Mouse (Mus musculus) forelimb bud, embryonic 11.5 days (tissue): Measurements from ENCODE around the gene Herpud2.
"Not testable (repeated sequence)": the region's sequence is repeated elsewhere in the genome, so short reads cannot be mapped to it uniquely, and the experiment has no call there.

ENCODE experiments used
- DNase-seq: peaks from one replicate; pipeline ENCODE4 v3.0.0-alpha.2; 2012; ENCODE audit warnings: low read depth, low spot score

Gene Herpud2

DNA sequence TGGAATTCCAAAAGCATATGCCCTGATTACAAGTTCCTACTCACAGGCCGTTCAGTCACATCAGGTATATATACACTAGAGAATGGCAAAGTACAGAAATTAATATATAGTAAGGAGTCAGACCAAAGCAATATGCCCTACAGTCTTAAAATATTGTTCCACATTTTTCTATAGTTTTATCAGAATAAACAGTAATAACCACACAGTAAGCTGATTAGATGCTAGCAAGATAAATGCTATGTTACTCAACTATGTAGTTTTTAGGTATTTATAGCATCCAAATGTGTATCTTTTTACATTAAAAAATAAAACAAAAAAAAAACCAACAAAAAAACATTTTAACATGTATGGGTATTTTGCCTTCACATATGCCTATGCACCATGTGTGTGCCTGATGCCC, 5.7 kb downstream of the Herpud2 start:
- DNase-seq: no peak

DNA sequence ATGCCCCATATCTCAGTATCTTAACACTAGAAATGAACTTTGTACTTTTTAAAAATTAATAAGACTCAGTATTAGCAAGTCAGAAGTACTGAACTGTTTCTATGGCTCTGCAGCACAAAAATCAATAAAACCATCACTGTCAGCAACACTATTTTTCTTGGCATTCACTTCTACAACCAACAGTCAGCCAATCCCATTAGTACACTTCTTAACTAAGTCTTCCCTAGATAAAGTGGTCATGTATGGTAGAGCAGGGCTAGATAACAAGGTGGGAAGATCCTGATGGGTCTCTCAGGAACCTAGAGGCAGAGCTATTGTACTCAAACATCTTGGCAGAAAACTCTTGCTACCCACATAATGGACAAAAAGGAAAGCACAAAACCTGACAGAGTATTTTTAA, 7.7 kb downstream of the Herpud2 start:
- no peak for DNase-seq

DNA sequence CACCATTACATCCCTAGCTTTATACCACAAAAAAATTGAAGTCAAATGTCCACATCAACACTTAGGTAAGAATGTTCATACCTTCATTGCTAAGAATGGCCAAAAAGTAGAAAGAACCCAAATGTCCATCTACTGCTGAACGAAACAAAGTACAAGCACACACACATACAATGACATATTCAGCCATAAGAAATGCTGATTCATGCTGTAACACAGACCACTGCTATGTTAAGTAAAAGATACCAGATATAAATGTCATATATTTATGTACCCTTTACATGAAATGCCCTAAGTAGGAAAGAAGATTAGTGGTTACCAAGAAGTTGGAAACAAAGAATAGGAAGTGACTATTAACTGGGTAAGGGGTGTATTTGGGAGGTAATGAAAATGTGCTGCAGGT, 8.6 kb downstream of the Herpud2 start:
- no peak for DNase-seq

DNA sequence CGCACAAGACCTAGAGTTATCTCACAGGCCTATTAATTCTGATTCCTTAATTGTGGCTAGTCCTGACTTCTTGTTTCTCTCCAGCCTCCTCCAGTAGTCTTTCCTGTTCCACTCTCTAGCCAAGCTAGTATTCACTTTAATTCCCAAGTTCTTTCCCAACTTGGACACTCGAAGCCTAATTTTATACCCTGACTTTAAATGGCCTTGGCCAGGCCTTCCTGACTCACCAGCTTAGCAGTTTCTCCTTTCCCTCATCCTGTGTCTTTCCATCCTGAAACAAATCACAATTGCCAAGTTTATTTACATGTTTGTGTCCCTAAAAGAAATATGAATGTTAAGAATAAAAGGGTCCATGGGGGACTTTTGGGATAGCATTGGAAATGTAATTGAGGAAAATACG, 9.6 kb downstream of the Herpud2 start:
- DNase-seq: no peak

DNA sequence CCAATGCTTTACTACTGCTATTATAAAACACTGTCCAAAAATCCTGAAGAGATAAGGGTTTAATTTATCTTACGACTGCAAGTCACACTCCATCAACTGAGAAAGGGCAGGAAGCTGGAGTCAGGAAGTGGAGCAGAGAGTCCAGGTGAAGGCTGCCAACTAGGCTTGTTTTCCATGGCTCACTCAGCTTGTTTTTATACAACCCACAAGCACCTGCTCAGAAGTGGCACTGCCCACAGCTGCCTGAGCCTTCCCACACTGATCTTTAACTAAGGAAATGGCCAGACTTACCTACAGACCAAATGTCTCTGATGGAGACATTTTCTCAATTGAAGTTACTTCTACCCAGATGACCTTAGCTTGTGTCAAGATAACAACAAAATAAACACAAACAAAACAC, 11.3 kb downstream of the Herpud2 start:
- no peak for DNase-seq

DNA sequence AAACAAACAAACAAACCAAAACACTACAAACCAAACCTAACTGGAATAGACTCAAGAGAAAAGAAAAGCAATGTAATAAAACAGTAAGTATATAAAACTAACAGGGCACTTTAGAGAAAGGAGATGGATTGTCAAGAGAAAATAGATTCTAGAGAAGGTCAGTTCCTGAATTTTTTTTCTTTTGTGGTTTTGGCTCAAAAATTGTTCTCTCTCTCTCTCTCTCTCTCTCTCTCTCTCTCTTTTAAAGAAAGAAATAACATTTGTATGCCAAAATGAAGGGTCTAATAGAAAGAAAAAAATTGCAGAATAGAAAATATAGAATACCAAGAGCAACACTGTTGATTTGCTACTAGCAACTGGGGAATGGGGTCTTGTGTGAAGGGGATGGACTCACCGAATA, 12.7 kb downstream of the Herpud2 start:
- no peak for DNase-seq

DNA sequence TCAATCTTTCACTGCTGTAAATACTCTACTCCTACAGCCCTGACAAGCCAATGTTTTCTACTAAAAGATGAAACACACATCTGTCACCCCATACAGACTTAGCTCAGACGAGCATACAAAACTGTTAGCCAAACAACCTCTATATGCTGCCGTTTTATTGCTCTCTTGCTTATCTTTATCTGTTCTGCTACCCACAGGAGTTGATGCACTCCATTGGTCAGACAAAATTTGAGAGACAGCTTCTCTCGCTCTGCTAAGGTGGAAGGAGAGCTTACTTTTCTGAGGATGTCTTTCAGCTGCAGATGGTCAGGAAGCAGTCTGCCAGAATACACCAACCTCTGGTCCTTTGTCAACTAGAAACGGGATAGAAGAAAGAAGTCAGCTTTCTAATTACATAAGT, 18.7 kb downstream of the Herpud2 start:
- DNase-seq: no peak

GRCm38 (mm10) chr9:25132253-25132652, 19.4 kb downstream of the Herpud2 start:
- no peak for DNase-seq

DNA sequence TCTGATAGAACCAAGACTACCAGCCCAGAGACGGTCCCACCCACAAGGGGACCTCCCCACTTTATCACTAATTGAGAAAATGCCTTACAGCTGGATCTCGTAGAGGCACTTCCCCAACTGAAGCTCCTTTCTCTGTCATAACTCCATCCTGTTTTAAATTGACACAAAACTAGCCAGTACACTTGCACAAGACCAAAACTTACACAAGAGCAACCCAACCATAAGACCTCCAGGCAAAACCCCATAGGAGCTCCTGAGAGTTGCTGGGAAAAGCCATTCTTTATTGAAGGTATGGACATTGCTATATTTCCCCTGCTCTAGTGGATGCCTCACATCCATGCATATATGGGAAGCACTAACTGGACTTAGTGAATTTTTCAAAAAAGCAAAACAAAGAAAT, 27.6 kb downstream of the Herpud2 start:
- DNase-seq: no peak

DNA sequence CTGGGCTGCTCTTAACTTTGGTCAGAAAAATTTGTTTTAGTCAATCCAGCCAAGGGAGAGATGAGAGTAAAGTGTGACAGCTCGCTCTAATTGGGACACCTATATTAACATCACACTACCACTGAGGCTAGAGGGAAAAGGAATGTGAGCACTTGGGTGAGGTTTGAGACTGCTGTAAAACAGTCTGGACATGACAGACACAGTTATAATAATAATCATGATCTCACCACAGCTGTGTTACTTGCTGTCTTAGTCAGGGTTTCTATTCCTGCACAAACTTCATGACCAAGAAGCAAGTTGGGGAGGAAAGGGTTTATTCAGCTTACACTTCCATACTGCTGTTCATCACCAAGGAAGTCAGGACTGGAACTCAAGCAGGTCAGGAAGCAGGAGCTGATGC, 28.0 kb downstream of the Herpud2 start:
- DNase-seq: not testable (repeated sequence)

DNA sequence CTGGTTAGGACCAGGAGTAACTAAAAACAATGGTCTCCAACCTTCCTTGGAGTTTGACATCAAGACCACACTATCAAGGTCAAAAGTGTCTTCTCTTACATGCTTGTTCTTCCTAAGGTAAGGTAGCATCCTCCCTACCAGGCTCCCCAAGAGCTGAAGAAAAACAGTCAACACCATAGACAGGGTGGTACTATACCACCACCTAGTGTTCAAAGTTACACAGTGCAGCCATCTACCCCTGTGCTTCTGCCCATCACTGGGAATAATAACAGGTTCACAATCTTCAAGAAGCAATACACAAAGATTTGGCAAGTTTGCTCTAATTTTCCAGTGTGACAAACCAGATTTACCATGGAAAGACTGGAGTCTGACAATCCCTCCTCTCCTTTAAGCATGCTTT, 47.0 kb downstream of the Herpud2 start:
- DNase-seq: peak; percentile 50

GRCm38 (mm10) chr9:25102881-25103280, 48.7 kb downstream of the Herpud2 start:
- no peak for DNase-seq

DNA sequence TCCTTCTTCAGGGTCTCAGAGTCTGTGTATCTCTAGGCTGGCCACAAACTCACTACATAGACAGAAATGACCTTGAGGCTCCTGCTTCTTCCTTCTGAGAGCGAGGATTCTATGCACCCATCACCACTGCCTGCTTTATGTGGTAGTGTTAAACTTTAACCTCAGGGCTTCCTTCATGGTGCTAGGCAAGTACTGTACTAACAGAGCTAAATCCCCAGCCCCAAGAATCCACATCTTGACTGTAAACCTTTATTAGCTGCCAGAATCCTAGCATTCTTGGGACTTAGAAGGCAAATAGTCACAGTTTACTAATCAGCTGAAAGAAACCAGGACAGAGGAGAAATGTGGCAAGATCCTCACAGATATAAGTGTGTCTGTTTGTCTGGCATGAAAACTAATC, 60.8 kb downstream of the Herpud2 start:
- DNase-seq: peak; percentile 19

DNA sequence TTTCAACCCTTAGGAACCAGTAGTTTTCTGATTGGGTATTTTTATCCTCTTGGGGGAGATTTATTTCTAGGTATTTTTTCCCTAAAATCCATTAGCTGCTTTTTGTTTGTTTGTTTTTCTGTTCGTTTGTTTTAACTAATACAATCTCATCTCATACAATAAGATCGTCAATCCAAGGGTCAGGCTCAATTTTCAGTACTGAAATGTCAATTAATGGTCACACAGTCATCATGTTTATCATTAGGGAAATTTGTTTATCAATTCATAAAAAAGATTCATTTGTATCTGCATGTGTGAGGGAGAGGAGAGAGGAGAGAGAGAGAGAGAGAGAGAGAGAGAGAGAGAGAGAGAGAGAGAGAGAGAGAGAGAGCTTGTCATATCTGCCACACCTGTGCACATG, 62.5 kb downstream of the Herpud2 start, which contains the start of gene Gm10181:
Gm10181 (plus strand) TSS at position 301 of the 400 bp plus-strand sequence.
- no peak for DNase-seq

DNA sequence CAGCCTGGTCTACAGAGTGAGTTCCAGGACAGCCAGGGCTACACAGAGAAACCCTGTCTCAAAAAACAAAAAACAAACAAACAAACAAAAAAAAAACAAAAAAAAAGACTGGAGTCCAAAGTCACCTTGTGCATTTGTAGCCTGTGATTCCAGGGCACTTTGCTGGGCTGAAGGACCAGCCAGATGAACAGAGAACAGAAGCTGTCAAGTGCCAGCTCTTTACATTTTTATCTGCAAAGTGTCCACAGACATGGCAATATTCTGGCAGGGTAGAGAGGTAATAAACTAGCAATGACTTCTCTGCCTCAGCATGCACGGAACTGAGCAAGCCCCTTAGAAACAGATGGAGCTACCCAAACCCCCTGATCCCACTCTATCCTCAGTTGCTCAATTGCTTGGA, 75.1 kb downstream of the Herpud2 start:
- no peak for DNase-seq

DNA sequence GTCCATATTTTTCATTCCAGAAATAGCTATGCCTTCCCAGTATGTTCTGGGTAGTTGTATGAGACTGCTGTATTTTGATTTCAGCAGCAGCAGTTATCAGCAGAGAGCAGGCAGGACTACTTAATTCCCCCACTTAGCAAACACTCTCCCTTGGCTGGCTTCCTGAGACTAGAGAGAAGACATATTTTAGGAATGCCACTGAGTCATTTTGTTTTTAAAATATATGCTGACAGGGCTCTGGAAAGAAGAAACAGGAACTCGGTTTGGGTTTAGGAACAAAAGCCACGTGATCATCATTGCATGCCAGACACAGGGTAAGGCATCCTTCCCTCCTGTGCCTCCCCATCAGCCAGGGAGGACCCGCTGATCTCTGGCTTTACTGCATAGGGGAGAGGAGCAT, 75.6 kb downstream of the Herpud2 start:
- no peak for DNase-seq

DNA sequence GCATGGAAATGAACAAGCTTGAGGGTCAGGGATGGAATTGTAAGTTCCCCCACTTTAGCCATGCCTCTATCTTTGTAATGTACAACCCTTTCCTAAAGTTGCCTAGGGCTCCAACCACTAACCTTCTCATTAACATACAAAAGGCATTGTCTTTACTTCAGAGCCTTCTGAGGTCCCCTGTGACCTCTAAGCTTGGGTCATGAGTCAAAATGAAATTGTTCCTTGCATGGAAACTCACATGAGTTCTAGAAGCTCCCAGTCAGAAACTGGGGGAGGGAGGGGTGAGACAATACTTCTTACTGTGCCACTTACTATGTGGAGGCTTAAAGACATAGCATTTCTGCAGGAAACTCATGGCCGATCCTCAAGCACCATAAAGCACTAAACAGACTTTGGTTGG, 79.0 kb downstream of the Herpud2 start:
- no peak for DNase-seq

DNA sequence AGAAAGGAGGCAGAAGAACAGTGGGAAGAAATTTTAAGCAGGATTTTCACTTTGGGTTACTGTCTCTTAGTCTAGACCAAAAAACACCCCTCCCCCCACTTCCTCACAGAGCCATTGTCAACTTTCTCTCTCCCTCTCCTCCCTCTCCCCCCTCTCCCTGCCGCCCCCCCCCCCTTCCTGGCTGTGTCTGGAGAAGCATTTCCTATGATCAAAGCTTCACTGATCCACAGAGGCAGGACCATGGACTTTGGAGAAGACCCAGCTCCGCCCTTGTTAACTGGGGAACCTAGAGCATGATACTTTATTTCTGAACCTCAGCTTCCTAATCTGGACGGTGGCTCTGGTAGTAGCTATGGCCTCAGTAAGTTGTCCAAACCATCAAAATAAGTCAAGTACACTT, 92.9 kb downstream of the Herpud2 start:
- no peak for DNase-seq
